Mouse (Mus musculus) CH12.LX (cell line): ENCODE measurements around the gene Tex22.

ENCODE experiments used
- CTCF ChIP-seq, 2 experiments: IDR thresholded peaks in 1 of 2; conservative IDR thresholded peaks in 1 of 2; 2 replicates each; pipeline ENCODE4 v1.5.1; 2011 to 2012; ENCODE audit warnings: low read depth in 2 of 2, low read length in 2 of 2, improper control_type of control experiment in 1 of 2, inconsistent platforms in 1 of 2, mild to moderate bottlenecking in 1 of 2, moderate library complexity in 1 of 2
- MAX ChIP-seq: IDR thresholded peaks from 2 replicates; pipeline ENCODE4 v1.6.1; 2011; ENCODE audit warnings: low read length, improper control_type of control experiment
- POLR2A ChIP-seq: IDR thresholded peaks from 2 replicates; pipeline ENCODE4 v1.6.1; 2011; ENCODE audit warnings: low read depth, mild to moderate bottlenecking, improper control_type of control experiment, low read length
- USF1 ChIP-seq: IDR thresholded peaks from 2 replicates; pipeline ENCODE4 v1.6.1; 2014; ENCODE audit warnings: low read depth, mild to moderate bottlenecking, inconsistent platforms, low read length, improper control_type of control experiment
- ZC3H11A ChIP-seq: IDR thresholded peaks from 2 replicates; pipeline ENCODE4 v1.6.1; 2012; ENCODE audit warnings: low read depth, mild to moderate bottlenecking, inconsistent platforms, low read length, improper control_type of control experiment

GRCm38 (mm10) chr12:113063700-113064099, 10.6 kb upstream of the Tex22 start:
- TF ChIP-seq USF1 (no peak), POLR2A (no peak), MAX (no peak), CTCF (conservative IDR thresholded peaks at IDR 0.05 in 1 of 2, IDR thresholded peaks at IDR 0.05 in 1 of 2; ENCODE audit: low read depth in 2 of 2, low read length in 2 of 2) (no peak), ZC3H11A (no peak)
